Mouse (Mus musculus) testis, adult 2 months (tissue): Measurements from ENCODE around the gene Kif21b.

ENCODE experiments used
- CTCF ChIP-seq: fragments of 200-500 bp; IDR thresholded peaks from 2 replicates; pipeline ENCODE4 v1.5.1; 2012; ENCODE audit warnings: low read depth, mild to moderate bottlenecking, inconsistent platforms, low read length, moderate library complexity; ENCODE audit not compliant: control insufficient read depth, insufficient read depth, insufficient replicate concordance
- POLR2A ChIP-seq: fragments of 200-500 bp; IDR thresholded peaks from 2 replicates; pipeline ENCODE4 v1.6.1; 2012; ENCODE audit warnings: low read depth, mild to moderate bottlenecking, inconsistent platforms, low read length, moderate library complexity; ENCODE audit not compliant: control insufficient read depth

DNA sequence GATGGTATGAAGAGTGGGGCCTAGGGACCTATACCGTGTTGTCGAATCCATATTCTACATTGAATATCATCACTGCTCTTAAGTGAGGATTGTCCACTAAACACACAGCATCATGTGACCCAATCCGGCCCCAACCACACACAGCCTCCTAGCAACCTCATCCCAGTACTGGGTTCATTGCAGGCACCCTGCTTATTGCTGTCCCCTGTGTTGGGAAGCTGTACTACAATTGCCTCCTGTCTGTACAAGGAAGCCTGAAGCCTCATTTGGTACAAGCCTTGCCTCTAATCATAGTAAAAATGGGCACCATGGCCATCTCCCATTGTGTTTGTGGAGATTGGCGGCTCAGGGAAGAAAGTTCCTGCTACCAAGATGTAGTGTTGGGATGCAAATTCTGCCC lies 25.1 kb downstream of the Kif21b start:
- TF ChIP-seq CTCF (no peak), POLR2A (no peak)
